Mouse (Mus musculus): ENCODE measurements at regions not wholly inside any gene's neighbourhood (a gene's known extent, or its start where the extent isn't known, plus 50 kb on each side); places are given as distances from the start of the nearest gene placed in this dataset.

GRCm38 (mm10) chr15:97438235-97438760, 191.2 kb upstream of the Amigo2 start:
- Histone ChIP-seq H3K4me3 (replicated peaks in 1 of 3; ENCODE audit: low read depth in 2 of 3, low read length in 2 of 3, poor library complexity in 1 of 3) (no peak overlapping the region), H3K27me3 (replicated peaks) (no peaks in the 10 kb centered on the region), H3K27ac (ENCODE audit: insufficient read depth, low read depth) (no peak overlapping the region), H3K79me2 (replicated peaks; ENCODE audit: control insufficient read depth, extremely low read depth, insufficient read depth, poor library complexity, severe bottlenecking) (no peaks in the 10 kb centered on the region), H3K9ac (ENCODE audit: insufficient read depth, low read depth) (no peak overlapping the region), H3K4me1 (ENCODE audit: control insufficient read depth in 1 of 2, insufficient read depth in 2 of 2) (peaks cover 0 to 7% of the 10 kb centered on the region in 2 experiments; a peak in 1 of 4 replicates), H3K4me2 (ENCODE audit: insufficient read depth, low read depth, poor library complexity, severe bottlenecking) (no peak overlapping the region), H3K36me3 (replicated peaks in 1 of 2; ENCODE audit: control insufficient read depth in 1 of 2, insufficient read depth in 1 of 2, low read length in 1 of 2) (no peaks in the 10 kb centered on the region), H3K9me3 (replicated peaks; ENCODE audit: low read length) (peaks cover 6% of the 10 kb centered on the region)
- TF ChIP-seq CTCF (conservative IDR thresholded peaks at IDR 0.05 in 1 of 2, IDR thresholded peaks at IDR 0.05 in 1 of 2; ENCODE audit: low read depth in 2 of 2, low read length in 2 of 2) (no peak), USF1 (IDR thresholded peaks at IDR 0.05; ENCODE audit: low read depth, low read length) (no peak), JUND (conservative IDR thresholded peaks at IDR 0.05; ENCODE audit: low read depth, low read length) (no peak), PAX5 (IDR thresholded peaks at IDR 0.05; ENCODE audit: low read length) (no peak), ZC3H11A (IDR thresholded peaks at IDR 0.05; ENCODE audit: low read depth, low read length) (no peak), EP300 (IDR thresholded peaks at IDR 0.05; ENCODE audit: low read length) (no peak), RCOR1 (conservative IDR thresholded peaks at IDR 0.05; ENCODE audit: low read depth, low read length) (no peak), HCFC1 (IDR thresholded peaks at IDR 0.05; ENCODE audit: low read depth, low read length) (no peak), SIN3A (IDR thresholded peaks at IDR 0.05; ENCODE audit: low read length) (no peak), BHLHE40 (IDR thresholded peaks at IDR 0.05; ENCODE audit: low read depth, low read length) (no peak), ELF1 (IDR thresholded peaks at IDR 0.05; ENCODE audit: low read depth, low read length) (no peak), CHD1 (IDR thresholded peaks at IDR 0.05; ENCODE audit: low read depth, low read length) (no peak), USF2 (conservative IDR thresholded peaks at IDR 0.05; ENCODE audit: low read depth, low read length) (no peak), NELFE (IDR thresholded peaks at IDR 0.05; ENCODE audit: low read depth, low read length) (no peak), GABPA (IDR thresholded peaks at IDR 0.05; ENCODE audit: insufficient replicate concordance, low read depth, low read length) (no peak), IRF4 (IDR thresholded peaks at IDR 0.05; ENCODE audit: low read depth, low read length) (no peak), TBP (conservative IDR thresholded peaks at IDR 0.05; ENCODE audit: low read depth, low read length) (no peak), MEF2A (IDR thresholded peaks at IDR 0.05; ENCODE audit: borderline replicate concordance, low read depth, low read length) (no peak)
- dilution Hi-C loops (cut with MboI; ENCODE audit: extremely low pct_ligation_motif_present, extremely low pct_unique_long_range_greater_than_20kb, low sequenced_read_pairs) (no loop called here), in situ Hi-C loops (cut with MboI; ENCODE audit: low pct_ligation_motif_present, low pct_unique_long_range_greater_than_20kb, low sequenced_read_pairs) (no loop called here)
- DNase-seq (ENCODE audit: extremely low read depth): no peak
